Mouse (Mus musculus): ENCODE measurements around the gene Ttc30a2. TPM values are rescaled to one million over a fixed set of nuclear protein-coding genes. Genes with fewer than 3 reads are reported as not detected.

Ttc30a2 gene
- total RNA-seq (2014; fragmentation: Nextera tagmentation) (not detected in 2 replicates), total RNA-seq (2017) (0.30 TPM in 1 of 2 replicates, not detected in the other)

DNA sequence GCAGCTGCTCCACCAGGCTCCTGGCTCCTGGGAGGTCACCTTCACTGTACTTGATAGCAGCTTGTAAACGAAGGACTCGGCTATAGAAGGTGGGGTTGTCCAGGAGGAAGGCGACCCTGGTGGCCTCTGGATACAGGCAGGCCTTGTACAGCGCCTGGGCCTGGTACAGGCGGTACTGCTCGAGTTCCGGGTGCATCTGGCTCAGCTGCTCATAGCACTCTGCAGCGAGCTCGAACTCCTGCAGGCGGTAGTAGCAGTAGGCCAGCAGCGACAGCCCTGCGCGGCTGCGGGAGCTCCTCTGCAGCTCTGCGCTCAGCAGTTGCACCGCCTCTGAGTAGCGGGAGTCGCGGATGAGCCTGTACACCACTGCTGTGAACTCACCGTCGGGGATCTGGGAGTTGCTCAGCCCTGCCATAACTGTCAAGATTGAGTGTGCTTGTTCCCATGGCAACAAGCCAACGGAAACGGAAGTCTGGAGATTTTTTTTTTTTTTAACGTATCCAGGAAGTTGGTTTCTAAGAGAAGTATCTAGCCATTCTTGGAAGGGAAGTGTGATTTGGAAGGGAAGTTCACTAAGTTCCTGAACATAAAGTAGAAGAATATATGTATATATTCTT lies at the start of gene Ttc30a2:
Ttc30a2 (minus strand) TSS at position 419 of the 617 bp plus-strand sequence.
- peak; percentile 45 for ATAC-seq (replicated peaks; ENCODE audit: poor library complexity, severe bottlenecking)

DNA sequence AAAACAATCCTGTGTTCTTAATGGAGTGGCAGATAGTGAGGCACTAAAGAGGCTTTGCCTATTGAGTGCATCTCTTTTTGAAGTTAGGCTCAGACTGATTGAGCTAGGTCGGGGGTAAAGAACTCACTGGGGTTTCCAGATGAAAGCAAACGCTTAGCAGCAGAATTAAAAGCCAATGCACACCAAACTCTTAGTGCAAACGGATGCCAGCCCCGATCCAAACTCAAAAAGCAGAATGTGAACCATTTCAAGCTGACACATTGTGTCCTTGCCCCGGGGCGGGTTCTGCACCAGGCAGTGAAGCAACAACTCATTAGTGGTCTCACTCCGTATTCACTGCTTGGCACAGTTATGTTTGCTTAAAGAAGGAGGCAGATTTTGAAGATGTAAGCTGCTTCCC lies 38.9 kb upstream of the Ttc30a2 start:
- no peak for ATAC-seq (replicated peaks; ENCODE audit: poor library complexity, severe bottlenecking)

DNA sequence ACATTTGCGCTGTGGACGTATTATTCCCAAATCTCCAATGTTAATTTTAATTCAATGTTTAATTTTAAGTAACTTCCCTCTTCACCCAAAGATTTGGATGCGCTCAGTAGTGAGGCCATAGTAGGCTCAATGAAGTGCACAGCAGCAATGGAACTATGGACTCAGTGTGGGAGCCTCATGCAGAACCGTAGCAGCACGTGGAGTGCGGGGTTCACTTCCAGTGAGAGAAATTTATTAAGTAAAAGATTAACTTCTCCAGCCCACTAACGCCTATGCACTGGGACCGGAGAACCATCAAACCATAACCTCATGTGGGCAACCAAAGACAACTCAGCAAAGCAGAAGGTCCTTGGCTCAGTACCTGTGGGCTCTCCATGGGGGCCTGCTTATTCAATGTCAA lies 38.2 kb upstream of the Ttc30a2 start:
- no peak for ATAC-seq (replicated peaks; ENCODE audit: poor library complexity, severe bottlenecking)

DNA sequence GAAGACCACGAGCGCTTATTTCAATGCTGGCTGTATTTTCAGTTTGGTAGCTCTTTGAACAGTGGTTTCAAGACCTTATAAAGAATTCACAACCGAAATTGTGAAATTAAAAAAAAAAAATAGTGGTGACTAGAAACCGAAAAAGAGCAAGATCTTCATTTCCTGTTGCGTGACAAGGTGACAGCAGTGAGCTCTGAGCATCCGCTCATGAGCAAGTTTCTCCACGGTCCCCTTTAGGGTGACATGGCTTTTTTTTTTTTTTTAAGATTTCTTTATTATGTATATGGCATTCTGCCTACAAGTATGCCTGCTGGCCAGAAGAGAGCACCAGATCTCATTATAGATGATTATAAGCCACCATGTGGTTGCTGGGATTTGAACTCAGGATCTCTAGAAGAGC lies 37.5 kb upstream of the Ttc30a2 start:
- no peak for ATAC-seq (replicated peaks; ENCODE audit: poor library complexity, severe bottlenecking)

DNA sequence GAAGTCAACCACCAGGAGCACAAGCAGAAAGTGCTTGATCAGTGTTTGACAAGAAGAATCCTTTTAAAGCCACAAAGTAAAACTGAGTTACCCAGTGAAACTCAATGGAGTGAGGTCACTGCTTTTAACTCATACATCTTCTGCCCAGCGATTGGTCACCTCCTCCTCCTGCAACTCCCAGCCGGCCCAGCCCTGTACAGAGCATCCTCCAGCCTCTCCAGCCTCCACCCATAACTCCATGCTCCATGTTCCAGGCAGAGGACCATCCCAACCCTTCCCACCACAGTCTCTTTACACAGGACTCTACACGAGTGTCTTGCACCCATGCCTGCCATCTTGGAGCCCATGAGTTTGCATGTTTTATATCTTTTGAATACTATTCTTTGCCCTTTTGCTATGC lies 36.7 kb upstream of the Ttc30a2 start:
- ATAC-seq (replicated peaks; ENCODE audit: poor library complexity, severe bottlenecking): no peak

DNA sequence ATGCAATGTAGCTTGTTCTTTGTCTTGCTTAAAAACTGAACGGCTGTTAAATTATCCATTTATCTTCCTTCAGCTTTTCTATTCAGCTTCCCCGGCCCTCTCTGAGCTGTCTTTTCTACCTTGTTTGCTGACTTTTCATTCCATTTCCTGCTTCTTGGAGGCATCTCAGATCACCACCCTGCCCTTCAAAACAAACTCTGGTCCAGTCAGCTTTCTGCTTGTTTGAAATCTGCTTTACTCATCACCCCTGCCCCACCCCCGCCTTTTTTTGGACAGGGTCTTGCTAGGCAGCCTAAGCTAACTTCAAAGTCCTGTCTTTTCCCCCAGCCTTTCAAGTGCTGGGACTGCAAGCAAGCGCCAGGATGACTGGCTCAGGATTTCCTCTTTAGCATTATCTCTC lies 28.2 kb upstream of the Ttc30a2 start:
- no peak for ATAC-seq (replicated peaks; ENCODE audit: poor library complexity, severe bottlenecking)

DNA sequence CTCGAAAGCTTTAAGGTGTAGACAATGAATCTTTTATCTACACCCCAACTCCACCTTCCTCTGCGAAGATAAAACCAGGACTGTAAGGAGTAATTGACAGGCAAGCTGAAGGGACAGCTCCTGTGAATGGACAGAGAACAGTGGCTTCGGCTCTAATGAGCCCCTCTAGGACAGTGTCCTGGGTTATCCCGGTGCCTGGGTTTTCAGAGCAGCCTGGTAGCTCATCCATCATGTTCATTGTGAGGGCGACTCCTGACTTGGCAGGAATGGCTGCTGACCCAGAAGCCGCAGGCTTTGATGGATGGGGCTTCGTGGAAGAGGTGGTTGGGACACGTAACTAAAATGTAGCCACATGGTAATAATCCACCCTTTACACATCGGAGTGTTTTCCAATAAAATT lies 24.9 kb upstream of the Ttc30a2 start:
- ATAC-seq (replicated peaks; ENCODE audit: poor library complexity, severe bottlenecking): no peak

DNA sequence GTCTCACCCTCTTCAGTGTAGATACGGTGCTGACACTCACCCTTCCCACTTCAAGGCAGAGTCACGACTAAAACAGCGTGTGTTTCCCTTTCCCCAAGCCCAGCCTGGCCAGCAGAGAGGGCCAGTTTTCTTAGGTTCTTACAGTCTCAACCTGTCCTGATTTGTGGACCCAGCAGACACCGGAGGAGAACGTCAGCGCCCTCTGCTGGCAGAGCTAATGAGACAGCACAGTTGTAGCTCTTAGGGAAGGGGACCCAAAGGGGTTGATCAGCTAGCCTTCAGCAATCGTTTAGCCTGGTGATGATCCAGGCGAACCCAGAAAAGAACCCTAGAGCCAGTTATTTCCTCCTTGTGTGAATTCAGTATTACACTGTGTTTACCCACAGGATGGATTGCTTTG lies 23.4 kb upstream of the Ttc30a2 start:
- ATAC-seq (replicated peaks; ENCODE audit: poor library complexity, severe bottlenecking): peak; percentile 79

DNA sequence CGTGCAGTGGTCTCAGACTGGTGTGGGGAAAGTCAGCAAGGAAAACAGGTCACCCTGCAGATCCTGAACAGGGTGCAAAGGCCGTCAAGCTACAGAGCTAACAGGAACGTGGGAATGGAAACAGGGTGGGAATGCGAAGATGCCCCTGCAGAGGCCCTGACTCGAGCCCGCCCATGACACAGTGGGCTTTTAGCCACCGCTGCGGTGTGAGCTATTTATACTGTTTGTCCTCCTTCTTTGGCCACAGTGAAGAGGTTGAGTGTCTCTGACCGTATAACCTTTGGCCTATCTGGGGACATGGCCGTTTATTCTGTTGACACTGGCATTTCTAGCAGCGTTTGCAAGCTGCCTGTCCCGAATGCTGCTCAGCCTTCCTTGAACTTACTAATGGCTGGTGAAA lies 21.7 kb upstream of the Ttc30a2 start:
- no peak for ATAC-seq (replicated peaks; ENCODE audit: poor library complexity, severe bottlenecking)

DNA sequence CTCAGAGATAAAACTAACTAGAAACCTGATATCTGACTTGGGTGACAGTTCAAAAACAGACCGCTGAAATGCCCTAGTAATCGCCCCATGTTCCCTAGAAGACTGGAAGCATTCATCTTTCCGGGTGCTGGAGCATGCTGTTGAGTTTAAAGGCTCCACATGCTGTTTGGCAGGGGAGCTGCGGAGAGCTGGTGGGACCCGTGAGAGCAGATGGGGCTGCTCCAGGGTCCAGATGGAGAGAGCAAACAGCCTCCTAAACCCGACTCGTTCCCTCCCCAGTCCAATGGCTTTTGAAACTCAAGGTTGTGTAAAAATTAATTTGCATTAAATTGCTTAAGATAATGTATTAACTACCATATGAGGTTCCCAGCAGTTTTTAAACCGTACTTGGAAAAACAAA lies 20.7 kb upstream of the Ttc30a2 start:
- ATAC-seq (replicated peaks; ENCODE audit: poor library complexity, severe bottlenecking): no peak

DNA sequence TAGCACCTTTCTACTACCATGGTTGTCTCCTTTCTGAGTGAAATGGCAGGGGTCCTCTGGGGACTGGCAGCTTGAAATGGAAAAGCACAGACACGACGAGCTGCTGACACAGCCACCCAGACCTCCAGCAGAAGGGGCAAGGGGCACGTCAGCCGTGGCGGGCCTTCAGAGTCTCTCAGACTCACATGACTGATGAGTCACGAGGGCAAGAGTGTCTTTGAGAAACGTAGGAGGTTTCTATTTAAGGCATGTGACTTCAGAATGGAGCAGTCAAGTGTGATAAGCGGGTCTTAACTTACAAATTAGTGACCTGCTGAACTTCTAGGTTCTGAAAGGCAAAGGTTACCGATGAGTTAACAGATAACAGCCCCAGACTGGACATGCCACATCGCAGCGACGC lies 19.8 kb upstream of the Ttc30a2 start:
- no peak for ATAC-seq (replicated peaks; ENCODE audit: poor library complexity, severe bottlenecking)

DNA sequence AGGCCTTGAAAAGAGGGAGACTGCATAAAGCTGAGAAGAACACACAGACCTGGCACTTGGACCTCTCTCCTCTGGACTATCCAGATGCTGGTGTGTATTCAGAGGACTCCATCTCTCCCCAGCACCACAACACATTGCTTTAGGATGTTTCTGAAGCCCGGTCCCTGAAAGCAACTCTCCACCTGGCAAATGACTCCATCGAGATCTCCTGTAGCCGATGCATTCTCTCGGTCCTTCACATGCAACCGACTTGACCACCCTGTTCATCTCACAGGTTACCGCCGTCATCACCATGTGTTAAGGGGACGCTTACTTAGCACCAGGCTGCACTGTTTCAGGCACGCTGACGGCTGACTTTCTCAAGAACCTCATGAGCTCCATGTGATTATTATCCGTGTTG lies 16.9 kb upstream of the Ttc30a2 start:
- ATAC-seq (replicated peaks; ENCODE audit: poor library complexity, severe bottlenecking): no peak

DNA sequence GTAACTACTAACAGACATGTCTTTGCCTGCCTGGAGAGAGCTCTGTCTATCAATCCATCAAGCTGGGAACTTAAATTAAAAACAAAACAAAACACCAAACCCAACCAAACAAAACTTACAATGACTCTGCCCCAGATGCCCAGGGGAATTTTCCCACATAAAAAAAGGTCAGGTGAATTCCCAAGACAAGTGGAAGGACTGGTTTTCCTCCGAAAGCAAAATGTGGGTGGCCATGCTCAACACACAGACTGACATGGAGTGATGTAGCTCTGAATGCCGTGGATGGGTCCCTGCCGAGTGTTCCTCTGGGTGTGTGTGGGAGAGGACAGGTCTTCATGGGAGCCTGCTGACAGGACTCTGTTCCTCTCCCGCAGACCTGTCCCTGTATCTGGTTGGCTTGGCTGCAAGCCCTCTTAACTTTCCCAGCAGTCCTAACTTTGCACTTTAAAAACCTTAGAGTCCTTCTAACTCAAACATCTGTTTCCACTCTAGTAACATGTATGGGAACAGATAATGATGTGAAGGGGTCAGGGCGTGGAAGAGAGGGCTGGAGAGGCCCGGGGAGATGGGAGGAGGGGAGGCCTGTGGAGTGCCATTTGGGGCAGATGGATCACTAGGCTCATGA lies 13.7 kb upstream of the Ttc30a2 start:
- ATAC-seq (replicated peaks; ENCODE audit: poor library complexity, severe bottlenecking): no peak

DNA sequence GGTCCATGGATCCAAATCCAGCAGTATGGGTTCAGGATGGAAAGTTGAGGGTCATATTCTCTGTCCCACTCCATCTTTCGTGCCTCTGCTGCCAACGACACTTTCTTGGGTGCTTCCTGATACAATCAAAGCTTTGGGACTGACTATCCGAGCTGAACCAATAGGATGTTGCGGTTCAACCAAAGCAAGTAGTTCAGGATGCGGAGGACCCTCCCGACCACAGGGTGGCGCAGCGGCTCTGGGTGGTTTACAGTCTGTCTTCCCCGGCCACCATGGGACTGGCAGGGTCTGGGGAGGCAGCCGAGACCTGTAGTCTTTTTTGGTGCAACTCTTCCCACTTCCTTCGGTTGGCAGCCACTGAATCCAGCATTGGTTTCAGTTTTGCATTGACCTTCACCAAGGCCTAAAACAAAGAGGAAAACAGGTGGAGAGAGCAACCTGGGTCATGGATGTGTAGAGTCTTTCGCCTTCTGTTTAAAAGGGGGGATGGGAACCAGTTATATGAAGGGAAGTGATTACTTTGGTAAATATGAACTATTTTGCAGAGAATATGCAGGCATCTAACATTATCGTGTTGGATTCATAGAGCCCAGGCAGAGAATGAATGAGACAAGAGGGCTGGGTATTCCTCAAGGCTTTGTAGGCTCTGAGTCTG lies 13.0 kb upstream of the Ttc30a2 start:
- peak; percentile 98 for ATAC-seq (replicated peaks; ENCODE audit: poor library complexity, severe bottlenecking)

DNA sequence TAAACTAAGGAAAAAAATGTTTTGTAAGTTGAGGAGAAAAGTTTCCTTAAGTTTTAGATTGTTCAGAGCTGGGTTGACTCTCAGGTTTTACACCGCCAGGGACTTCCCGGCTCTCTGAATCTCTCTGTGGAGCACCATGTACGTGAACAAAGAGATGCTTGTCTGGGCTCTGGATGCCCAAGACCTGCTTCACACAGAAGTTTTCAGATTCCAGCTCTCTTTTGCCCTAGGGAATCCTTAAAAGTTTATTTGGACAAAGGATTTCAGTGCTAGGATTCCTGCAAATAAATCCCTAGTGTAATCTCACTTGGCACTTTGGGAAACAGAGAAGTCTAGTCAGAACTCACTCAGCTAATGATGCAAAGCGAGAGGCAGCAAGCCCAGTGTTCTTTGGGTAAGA lies 11.7 kb upstream of the Ttc30a2 start:
- ATAC-seq (replicated peaks; ENCODE audit: poor library complexity, severe bottlenecking): no peak

DNA sequence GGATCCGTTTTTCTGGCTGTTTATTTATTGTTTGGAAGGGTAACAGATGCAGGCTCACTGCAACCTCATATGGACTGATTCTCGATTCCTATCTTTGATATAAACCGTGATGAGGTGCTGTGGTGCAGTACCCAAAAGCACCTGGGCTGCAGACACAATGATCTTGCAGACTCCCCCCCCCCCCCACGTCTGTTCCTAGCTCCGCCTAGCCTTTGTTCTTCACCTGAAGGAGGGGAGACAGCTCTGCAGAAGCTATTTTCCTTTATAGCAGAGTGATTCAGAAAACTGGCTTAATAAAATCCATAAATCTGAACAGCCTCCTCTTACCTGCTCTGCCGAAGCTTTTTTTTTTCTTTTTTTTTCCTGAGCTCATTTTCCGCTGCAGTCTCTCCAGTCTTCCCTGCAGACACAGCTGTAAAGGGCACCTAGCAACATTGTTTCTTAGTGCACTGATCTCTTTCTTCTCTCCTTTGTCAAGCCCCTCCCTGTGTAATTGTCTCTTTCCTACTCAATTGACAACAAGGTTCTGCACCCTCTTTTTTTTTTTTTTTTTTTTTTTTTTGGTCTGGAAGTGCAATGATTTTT lies 10.9 kb upstream of the Ttc30a2 start:
- ATAC-seq (replicated peaks; ENCODE audit: poor library complexity, severe bottlenecking): no peak

DNA sequence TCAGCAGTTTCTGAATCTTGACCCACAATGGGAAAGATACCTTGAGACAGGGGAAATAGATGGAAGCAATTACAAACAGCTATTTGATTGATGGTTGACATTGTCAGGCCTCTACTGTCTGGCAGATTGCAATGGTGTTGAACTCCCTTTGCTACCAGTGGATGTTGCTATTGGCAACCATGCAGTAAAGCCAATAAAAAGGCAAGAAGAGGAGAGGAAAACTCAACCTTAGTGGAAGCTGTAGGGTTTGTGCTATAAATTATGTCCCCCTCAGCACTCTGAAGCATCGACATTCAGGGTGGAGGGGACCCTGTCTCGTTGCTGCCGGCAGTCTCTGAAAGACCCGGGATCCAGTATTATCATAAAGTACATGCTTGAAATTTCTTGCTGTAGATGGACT lies 10.4 kb upstream of the Ttc30a2 start:
- no peak for ATAC-seq (replicated peaks; ENCODE audit: poor library complexity, severe bottlenecking)

DNA sequence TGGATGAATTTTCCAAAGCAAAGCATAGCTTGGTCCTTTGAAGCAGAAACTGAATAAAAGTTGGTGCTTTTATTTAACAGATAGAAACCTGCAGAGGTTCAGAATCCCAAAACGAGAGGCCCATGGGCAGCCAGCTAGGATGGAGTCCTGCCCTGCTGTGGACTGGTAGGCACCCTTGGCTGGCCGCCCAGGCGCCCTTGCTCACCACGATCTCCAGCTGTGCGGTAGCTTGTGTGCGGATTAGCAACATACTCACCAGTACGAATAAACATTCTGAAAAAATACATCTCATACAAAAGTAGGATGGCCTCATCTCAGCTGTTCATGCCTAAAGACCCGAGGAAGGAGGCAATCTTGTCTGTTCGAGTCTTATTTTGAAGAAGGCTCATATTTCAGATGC lies 9.8 kb upstream of the Ttc30a2 start:
- no peak for ATAC-seq (replicated peaks; ENCODE audit: poor library complexity, severe bottlenecking)

DNA sequence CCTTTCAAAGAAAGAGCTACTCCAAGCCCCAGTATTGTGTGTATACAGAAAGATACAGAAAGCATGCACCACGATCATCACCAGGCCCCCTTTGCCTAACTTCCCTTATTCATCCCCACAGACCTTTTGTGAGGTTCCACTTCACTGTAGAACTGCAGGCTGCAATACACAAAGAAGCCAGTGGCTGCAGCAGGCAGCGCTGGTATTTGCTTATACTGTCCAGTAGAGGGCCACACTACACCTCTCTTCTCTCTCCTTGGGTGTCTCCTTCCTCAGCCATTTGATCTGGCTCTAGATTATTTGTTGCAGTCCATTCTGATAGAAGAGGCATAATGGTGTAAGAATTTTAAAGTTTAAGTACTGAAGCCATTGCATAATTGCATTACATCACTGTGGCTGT lies 7.2 kb upstream of the Ttc30a2 start:
- peak; percentile 89 for ATAC-seq (replicated peaks; ENCODE audit: poor library complexity, severe bottlenecking)

DNA sequence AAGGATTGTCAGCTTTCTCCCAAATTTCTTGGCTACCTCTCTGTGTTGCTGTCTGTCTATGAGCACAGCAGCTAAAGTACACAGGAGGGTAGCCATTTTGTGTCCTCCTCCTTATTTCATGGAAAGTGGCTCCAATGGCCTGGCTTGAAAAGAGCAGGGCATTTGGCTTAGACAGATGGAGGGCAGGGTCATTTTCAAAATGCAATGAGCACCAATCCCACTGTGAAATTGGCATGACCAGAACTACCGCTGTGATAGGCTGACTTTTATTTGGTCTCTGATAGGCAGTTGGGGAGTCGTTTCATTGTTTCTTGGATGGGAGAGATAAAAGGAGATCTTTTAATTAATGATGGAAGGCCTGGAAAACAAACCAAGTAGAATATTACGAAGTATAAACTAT lies 5.9 kb upstream of the Ttc30a2 start:
- no peak for ATAC-seq (replicated peaks; ENCODE audit: poor library complexity, severe bottlenecking)

DNA sequence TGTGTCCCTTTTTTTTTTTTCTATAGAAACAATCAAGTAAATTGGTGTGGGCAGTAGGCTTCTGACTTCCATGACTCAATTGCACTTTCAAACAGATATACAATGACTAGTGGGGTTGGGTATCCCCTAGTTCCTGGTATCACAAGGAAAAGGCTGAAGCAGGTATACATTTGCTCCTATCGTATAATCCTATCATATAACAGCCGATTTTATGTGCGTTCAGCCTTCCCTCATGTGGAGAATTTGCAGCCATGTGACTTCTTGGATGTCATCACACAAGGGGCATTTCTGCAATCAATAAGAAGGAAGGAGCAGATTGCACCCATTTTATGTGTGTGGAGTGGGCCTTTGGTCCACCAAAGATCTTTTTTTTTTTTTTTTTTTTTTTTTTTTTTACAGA lies 5.1 kb upstream of the Ttc30a2 start:
- no peak for ATAC-seq (replicated peaks; ENCODE audit: poor library complexity, severe bottlenecking)

DNA sequence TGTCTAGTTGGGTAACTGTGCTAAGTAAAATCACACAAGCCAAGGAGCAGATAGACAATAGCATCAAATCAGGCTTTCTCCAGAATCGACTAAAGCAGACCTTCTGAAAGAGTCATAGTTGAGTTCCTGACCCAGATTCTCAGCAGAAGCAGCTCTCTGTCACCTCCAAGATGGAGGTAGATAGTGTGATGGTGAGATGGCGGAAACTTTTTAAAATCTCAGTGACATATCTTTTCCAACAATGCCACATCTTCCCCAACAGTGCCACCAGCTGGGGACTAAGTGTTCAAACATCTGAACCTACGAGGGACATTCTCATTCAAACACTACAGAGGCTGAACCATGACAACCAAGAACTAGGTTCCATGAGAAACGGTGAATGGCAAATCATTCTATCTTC lies 4.7 kb upstream of the Ttc30a2 start:
- no peak for ATAC-seq (replicated peaks; ENCODE audit: poor library complexity, severe bottlenecking)
